Mouse (Mus musculus): ENCODE results near the gene Fbxw14.
"Not testable (repeated sequence)": the region's sequence is repeated elsewhere in the genome, so short reads cannot be mapped to it uniquely, and the experiment has no call there.

Gene Fbxw14

GRCm38 (mm10) chr9:109287576-109287975 is at the start of gene Fbxw14:
Fbxw14 (minus strand) TSS chr9:109287676.
- DNase-seq (ENCODE audit: inconsistent age in 2 of 2, low spot score in 1 of 2), result not testable (repeated sequence)

GRCm38 (mm10) chr9:109263041-109263440 is 24.4 kb downstream of the Fbxw14 start:
- DNase-seq (ENCODE audit: inconsistent age in 2 of 2, low spot score in 1 of 2), result no peak

- no peak for DNase-seq (ENCODE audit: inconsistent age in 2 of 2, low spot score in 1 of 2)
Observed at GRCm38 (mm10) chr9:109234654-109235053, 52.8 kb downstream of the Fbxw14 start, which contains the start of gene Fbxw20. Fbxw20 (minus strand) TSS chr9:109234754.
